Mouse (Mus musculus): ENCODE data around the gene Nt5c3b.
A peak's percentile ranks its signal among the peaks of the same experiment; 100 is the strongest.

Gene Nt5c3b

GRCm38 (mm10) chr11:100441797-100442196, at the start of gene Nt5c3b, which contains the start of gene Klhl10:
Gene Nt5c3b, minus strand, starts transcription at chr11:100441808.
Gene Klhl10, plus strand, starts transcription at chr11:100441917.
- no peak for DNase-seq

- DNase-seq = no peak
These were observed 49.3 kb upstream of the Nt5c3b start for GRCm38 (mm10) chr11:100490951-100491350.

GRCm38 (mm10) chr11:100485801-100486538, 44.4 kb upstream of the Nt5c3b start:
- peak; percentile 38 for DNase-seq

- DNase-seq = no peak
These were observed 42.9 kb upstream of the Nt5c3b start for GRCm38 (mm10) chr11:100484461-100484860.

- DNase-seq = no peak
These were observed 37.5 kb upstream of the Nt5c3b start for GRCm38 (mm10) chr11:100479152-100479551.

GRCm38 (mm10) chr11:100476281-100476680, 34.7 kb upstream of the Nt5c3b start:
- DNase-seq = no peak

GRCm38 (mm10) chr11:100472935-100473295, 31.3 kb upstream of the Nt5c3b start:
- no peak for DNase-seq

- DNase-seq = peak; percentile 91
These were observed 30.8 kb upstream of the Nt5c3b start, which contains the start of gene Klhl11 for GRCm38 (mm10) chr11:100472197-100472934. Gene Klhl11, minus strand, starts transcription at chr11:100472741.

GRCm38 (mm10) chr11:100471352-100472196, 30.0 kb upstream of the Nt5c3b start:
- DNase-seq = no peak

- no peak for DNase-seq
These were observed 24.2 kb upstream of the Nt5c3b start for GRCm38 (mm10) chr11:100465833-100466232.

GRCm38 (mm10) chr11:100465229-100465792, 23.7 kb upstream of the Nt5c3b start:
- no peak for DNase-seq

- no peak for DNase-seq
These were observed 21.1 kb upstream of the Nt5c3b start for GRCm38 (mm10) chr11:100462699-100463098.

- no peak for DNase-seq
These were observed 16.1 kb upstream of the Nt5c3b start for GRCm38 (mm10) chr11:100457711-100458110.

- DNase-seq = no peak
These were observed 15.6 kb upstream of the Nt5c3b start for GRCm38 (mm10) chr11:100457247-100457646.

- no peak for DNase-seq
These were observed 1.0 kb upstream of the Nt5c3b start for GRCm38 (mm10) chr11:100442625-100443024.

GRCm38 (mm10) chr11:100440691-100441522, 701 bp downstream of the Nt5c3b start:
- peak; percentile 87 for DNase-seq

GRCm38 (mm10) chr11:100437901-100438300, 3.7 kb downstream of the Nt5c3b start:
- DNase-seq = no peak

GRCm38 (mm10) chr11:100435678-100436246, 5.8 kb downstream of the Nt5c3b start:
- no peak for DNase-seq

GRCm38 (mm10) chr11:100432002-100432401, 9.6 kb downstream of the Nt5c3b start:
- no peak for DNase-seq

- DNase-seq = no peak
These were observed 11.6 kb downstream of the Nt5c3b start for GRCm38 (mm10) chr11:100430052-100430451.

- no peak for DNase-seq
These were observed 12.9 kb downstream of the Nt5c3b start for GRCm38 (mm10) chr11:100428612-100429199.

Measured in cerebellum, adult 9-11 months (tissue).